Mouse (Mus musculus): ENCODE measurements around the gene Amt. TPM values are rescaled to one million over a fixed set of nuclear protein-coding genes. Genes with fewer than 3 reads are reported as not detected.

Amt gene
- polyA plus RNA-seq, 1 experiment from 2014 or later: 22.3 TPM

DNA sequence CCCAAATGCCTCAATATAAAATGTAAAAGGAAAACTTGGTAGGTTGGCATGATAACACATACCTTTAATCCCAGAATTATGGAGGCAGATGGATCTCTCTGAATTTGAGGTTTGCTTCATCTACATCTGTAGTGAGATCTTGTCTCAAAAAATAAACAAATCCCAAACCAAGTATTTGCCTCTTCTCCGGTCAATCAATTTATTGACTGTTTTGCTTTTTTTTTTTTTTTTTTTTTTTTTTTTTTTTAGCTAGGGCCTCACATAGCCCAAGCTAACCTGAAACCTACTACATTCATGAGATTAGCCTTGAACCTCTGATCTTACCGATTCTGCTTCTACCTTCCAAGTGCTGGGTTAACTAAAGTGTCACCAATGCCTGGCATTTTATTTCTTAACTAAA is 7.3 kb upstream of the Amt start:
- Histone ChIP-seq H3K9me3 (no peaks in the 10 kb centered on the region), H3K27ac (no peak overlapping the region), H3K4me1 (peaks cover 4% of the 10 kb centered on the region; the same call in 1 of the 2 replicates), H3K9ac (no peak overlapping the region), H3K27me3 (replicated peaks) (no peaks in the 10 kb centered on the region), H3K4me3 (replicated peaks) (no peak overlapping the region; the same call in 1 of the 2 replicates), H3K36me3 (no peaks in the 10 kb centered on the region), H3K4me2 (peak overlapping the region; percentile 65)
- WGBS: 48% methylated on average over 2 of the region's 2 CpGs
- ATAC-seq (ENCODE audit: insufficient read depth, low FRiP score, low read depth): no peak

DNA sequence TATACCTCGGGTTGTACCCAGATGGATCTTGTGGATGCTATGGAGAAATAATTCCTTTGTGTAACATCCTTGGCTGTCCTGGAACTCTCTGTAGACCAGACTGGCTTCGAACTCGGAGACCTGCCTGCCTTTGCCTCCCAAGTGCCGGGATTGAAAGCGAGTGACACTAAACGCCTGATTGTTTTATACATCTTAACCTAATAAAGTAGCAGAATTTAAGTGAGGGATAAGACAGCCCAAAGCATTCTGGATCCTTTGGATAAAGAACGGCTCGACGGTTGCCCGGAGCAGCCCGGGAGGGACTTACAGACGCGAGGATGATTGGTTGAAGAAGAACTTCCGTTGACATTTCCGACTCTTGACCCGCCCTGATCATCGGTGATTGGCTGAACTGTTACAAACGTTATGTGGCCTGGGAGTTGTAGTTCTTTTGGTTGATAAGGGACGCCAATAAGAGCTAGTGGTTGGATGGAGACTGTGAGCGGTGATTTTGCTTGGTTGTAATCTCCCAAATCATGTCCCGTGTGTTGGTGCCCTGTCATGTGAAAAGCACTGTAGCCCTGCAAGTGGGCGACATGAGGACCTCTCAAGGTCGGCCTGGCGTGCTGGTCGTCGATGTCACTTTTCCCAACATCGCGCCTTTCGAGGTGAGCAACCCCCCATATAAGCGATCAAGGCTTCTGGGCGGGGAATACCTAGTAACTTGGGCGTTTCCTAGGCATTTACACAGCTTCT is 6.5 kb upstream of the Amt start, which contains the start of gene Nicn1:
Gene Nicn1 (plus strand): TSS at position 414 of the 735 bp plus-strand sequence.
- no peaks in the 10 kb centered on the region for H3K27me3 ChIP-seq (replicated peaks)
- peak within 1 kb of the TSS; percentile 27; the same call in 1 of the 2 replicates for H3K9ac ChIP-seq
- under 1% methylated on average over 32 of the region's 32 CpGs for WGBS
- H3K4me3 ChIP-seq (replicated peaks): peak within 1 kb of the TSS; percentile 59
- H3K4me1 ChIP-seq: peaks cover 4% of the 10 kb centered on the region; the same call in 1 of the 2 replicates
- no peaks in the 10 kb centered on the region for H3K36me3 ChIP-seq
- H3K27ac ChIP-seq: peak within 1 kb of the TSS; percentile 71
- H3K9me3 ChIP-seq: no peaks in the 10 kb centered on the region
- peak within 1 kb of the TSS; percentile 65 for H3K4me2 ChIP-seq
- peak; percentile 99 for ATAC-seq (ENCODE audit: insufficient read depth, low FRiP score, low read depth)

DNA sequence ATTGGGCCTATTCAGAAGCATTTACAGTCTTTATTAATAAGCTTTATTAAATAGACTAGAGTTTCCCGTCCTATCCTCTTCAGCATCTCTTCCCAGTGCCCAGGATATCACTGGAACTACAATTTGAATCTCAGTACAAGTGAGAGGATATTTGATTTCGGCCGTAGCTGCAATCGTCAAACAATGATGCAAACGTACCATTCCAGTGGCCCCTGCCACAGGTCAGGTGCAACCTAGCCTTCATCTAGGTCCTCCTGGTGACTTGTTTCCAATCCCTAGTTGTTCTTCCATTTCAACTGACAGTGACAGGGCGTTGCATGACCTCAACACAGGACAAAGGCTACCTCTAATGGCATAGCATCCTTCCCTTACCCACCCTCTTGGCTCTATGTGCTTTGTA is 5.9 kb upstream of the Amt start:
- no peaks in the 10 kb centered on the region for H3K27me3 ChIP-seq (replicated peaks)
- 38% methylated on average over 6 of the region's 6 CpGs for WGBS
- H3K36me3 ChIP-seq: no peaks in the 10 kb centered on the region
- no peak for ATAC-seq (ENCODE audit: insufficient read depth, low FRiP score, low read depth)
- H3K4me3 ChIP-seq (replicated peaks): peak overlapping the region; percentile 59
- peak overlapping the region; percentile 27; the same call in 1 of the 2 replicates for H3K9ac ChIP-seq
- peak overlapping the region; percentile 24; the same call in 1 of the 2 replicates for H3K27ac ChIP-seq
- peak overlapping the region; percentile 65 for H3K4me2 ChIP-seq
- peaks cover 4% of the 10 kb centered on the region; the same call in 1 of the 2 replicates for H3K4me1 ChIP-seq
- no peaks in the 10 kb centered on the region for H3K9me3 ChIP-seq

DNA sequence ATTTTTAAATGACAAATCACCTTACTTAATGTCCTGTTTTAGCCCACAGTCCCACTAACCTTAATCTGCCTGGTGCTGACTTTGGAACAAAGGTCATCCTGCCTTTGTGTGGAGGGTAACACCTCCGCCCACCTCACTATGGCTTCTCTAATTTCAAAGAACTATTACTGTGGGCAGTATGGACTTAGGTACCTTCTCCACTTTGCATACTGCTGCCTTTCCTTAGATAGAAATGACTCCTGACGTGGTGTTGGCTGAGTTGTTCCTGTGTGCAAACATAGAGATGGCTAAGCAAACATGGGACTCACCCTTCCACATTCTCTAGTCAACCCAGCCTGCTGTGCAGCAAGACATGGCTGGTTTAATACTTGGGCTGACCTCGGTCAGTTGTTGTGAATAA is 5.2 kb downstream of the Amt start:
- Histone ChIP-seq H3K36me3 (peaks cover 8% of the 10 kb centered on the region; the same call in 1 of the 2 replicates), H3K9ac (no peak overlapping the region), H3K9me3 (no peaks in the 10 kb centered on the region), H3K27me3 (replicated peaks) (no peaks in the 10 kb centered on the region), H3K4me2 (no peak overlapping the region), H3K4me1 (peaks cover 8% of the 10 kb centered on the region), H3K27ac (peak overlapping the region; percentile 74; the same call in 1 of the 2 replicates), H3K4me3 (replicated peaks) (no peak overlapping the region)
- WGBS: 65% methylated on average over 3 of the region's 3 CpGs
- ATAC-seq (ENCODE audit: insufficient read depth, low FRiP score, low read depth): 0 out of 2 replicates have a peak, but pooled peaks have one; percentile 8

GRCm38 (mm10) chr9:108304716-108305115 is 8.1 kb downstream of the Amt start:
- Histone ChIP-seq H3K36me3 (peaks cover 8% of the 10 kb centered on the region; the same call in 1 of the 2 replicates), H3K9ac (no peak overlapping the region), H3K27me3 (replicated peaks) (no peaks in the 10 kb centered on the region), H3K4me3 (replicated peaks) (peak overlapping the region; percentile 58), H3K4me2 (peak overlapping the region; percentile 65), H3K27ac (peak overlapping the region; percentile 91), H3K9me3 (no peaks in the 10 kb centered on the region), H3K4me1 (peaks cover 13% of the 10 kb centered on the region)
- no peak for ATAC-seq (ENCODE audit: insufficient read depth, low FRiP score, low read depth)
- 64% methylated on average over 4 of the region's 4 CpGs for WGBS

GRCm38 (mm10) chr9:108305170-108305569 is 8.5 kb downstream of the Amt start:
- Histone ChIP-seq H3K4me1 (peaks cover 13% of the 10 kb centered on the region), H3K9ac (peak overlapping the region; percentile 76), H3K9me3 (no peaks in the 10 kb centered on the region), H3K36me3 (peaks cover 8% of the 10 kb centered on the region; the same call in 1 of the 2 replicates), H3K4me3 (replicated peaks) (peak overlapping the region; percentile 58), H3K27ac (peak overlapping the region; percentile 91), H3K4me2 (peak overlapping the region; percentile 65), H3K27me3 (replicated peaks) (no peaks in the 10 kb centered on the region)
- no peak for ATAC-seq (ENCODE audit: insufficient read depth, low FRiP score, low read depth)
- WGBS: 5% methylated on average over 1 of the region's 1 CpGs

GRCm38 (mm10) chr9:108305629-108306520 is 9.2 kb downstream of the Amt start, which contains the start of the genes Rhoa and Tcta:
Gene Rhoa, plus strand, starts transcription at chr9:108306129.
Gene Tcta, minus strand, starts transcription at chr9:108306160.
- Histone ChIP-seq H3K36me3 (peaks cover 8% of the 10 kb centered on the region; the same call in 1 of the 2 replicates), H3K4me2 (peak within 1 kb of the TSS; percentile 70), H3K9me3 (no peaks in the 10 kb centered on the region), H3K27ac (peak within 1 kb of the TSS; percentile 98), H3K4me1 (peaks cover 13% of the 10 kb centered on the region), H3K27me3 (replicated peaks) (no peaks in the 10 kb centered on the region), H3K9ac (peak within 1 kb of the TSS; percentile 76), H3K4me3 (replicated peaks) (peak within 1 kb of the TSS; percentile 58)
- peak; percentile 94 for ATAC-seq (ENCODE audit: insufficient read depth, low FRiP score, low read depth)
- WGBS: under 1% methylated on average over 77 of the region's 81 CpGs

- Histone ChIP-seq H3K36me3 (peaks cover 8% of the 10 kb centered on the region; the same call in 1 of the 2 replicates), H3K4me2 (peak overlapping the region; percentile 70), H3K4me3 (replicated peaks) (peak overlapping the region; percentile 58), H3K27me3 (replicated peaks) (no peaks in the 10 kb centered on the region), H3K9me3 (no peaks in the 10 kb centered on the region), H3K4me1 (peaks cover 13% of the 10 kb centered on the region), H3K27ac (peak overlapping the region; percentile 98), H3K9ac (peak overlapping the region; percentile 72)
- ATAC-seq (ENCODE audit: insufficient read depth, low FRiP score, low read depth): peak; percentile 82
- 0% methylated on average over 43 of the region's 51 CpGs for WGBS
Observed at GRCm38 (mm10) chr9:108306571-108306980, 9.9 kb downstream of the Amt start.

DNA sequence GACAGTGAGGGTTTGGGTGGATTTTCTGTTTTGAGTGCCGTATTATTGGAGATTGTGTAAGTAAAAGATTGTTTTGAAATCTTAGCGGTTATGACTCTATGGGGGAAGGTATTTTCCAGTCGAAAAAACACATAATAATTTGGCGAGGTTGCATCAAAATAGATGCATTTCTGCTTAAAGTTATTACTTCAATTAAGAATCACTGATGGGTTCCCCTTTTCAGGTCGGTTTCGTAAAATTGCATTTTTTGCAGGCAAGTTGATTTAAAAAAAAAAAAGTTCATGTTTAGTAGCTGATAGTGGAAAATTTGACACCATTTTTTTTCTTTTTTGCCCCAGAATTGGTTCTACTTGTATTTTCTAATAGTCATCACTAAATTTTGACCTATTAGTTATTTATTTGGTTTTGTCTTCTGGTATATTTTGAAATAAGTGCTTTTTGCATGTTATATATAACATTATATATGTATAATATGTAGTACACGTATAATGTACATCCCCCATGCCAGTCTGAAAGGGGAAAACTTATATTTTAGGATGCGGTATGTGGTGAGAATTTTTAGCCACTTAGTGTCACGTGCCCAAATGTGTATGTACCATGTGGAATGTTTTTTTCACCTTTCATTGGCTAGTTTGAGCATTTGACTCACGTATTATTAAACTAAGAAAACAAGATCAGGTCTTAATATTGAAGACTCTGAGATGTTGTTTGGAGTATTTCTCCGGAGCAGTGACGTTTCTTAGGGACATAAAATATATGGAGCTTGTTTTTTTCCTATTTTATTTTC is 10.6 kb downstream of the Amt start:
- Histone ChIP-seq H3K27ac (peak overlapping the region; percentile 98), H3K4me2 (peak overlapping the region; percentile 70), H3K4me3 (replicated peaks) (peak overlapping the region; percentile 58), H3K9me3 (no peaks in the 10 kb centered on the region), H3K4me1 (peaks cover 13% of the 10 kb centered on the region), H3K9ac (peak overlapping the region; percentile 72; the same call in 1 of the 2 replicates), H3K36me3 (peaks cover 8% of the 10 kb centered on the region; the same call in 1 of the 2 replicates), H3K27me3 (replicated peaks) (no peaks in the 10 kb centered on the region)
- WGBS: 7% methylated on average over 12 of the region's 12 CpGs
- no peak for ATAC-seq (ENCODE audit: insufficient read depth, low FRiP score, low read depth)

GRCm38 (mm10) chr9:108308141-108308540 is 11.5 kb downstream of the Amt start:
- H3K4me1 ChIP-seq: peaks cover 13% of the 10 kb centered on the region
- peaks cover 10% of the 10 kb centered on the region; the same call in 1 of the 2 replicates for H3K36me3 ChIP-seq
- peak overlapping the region; percentile 36 for H3K4me3 ChIP-seq (replicated peaks)
- 0 out of 2 replicates have a peak overlapping the region, but pooled peaks have one; percentile 2 for H3K9ac ChIP-seq
- no peak for ATAC-seq (ENCODE audit: insufficient read depth, low FRiP score, low read depth)
- no peaks in the 10 kb centered on the region for H3K9me3 ChIP-seq
- WGBS: 47% methylated on average over 2 of the region's 2 CpGs
- H3K27ac ChIP-seq: no peak overlapping the region
- H3K27me3 ChIP-seq (replicated peaks): no peaks in the 10 kb centered on the region
- H3K4me2 ChIP-seq: peak overlapping the region; percentile 70

DNA sequence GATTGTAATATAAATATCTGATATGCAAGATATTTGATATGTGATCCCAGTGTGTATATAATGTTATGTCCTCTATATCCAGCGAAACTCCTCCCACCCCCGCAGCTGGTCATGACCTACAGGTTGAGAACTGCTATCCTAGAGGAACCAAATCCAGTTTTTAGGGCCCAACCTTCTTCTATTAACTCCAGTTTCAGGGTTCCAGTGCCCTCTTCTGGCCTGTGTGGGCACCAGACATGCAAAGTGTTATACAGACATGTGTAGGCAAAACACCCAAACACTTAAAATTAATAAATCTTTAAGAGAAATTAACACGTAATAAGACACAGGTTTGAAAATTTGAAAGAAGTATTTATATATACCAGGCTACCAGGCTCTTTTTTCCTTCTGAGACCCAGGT is 20.9 kb downstream of the Amt start:
- Histone ChIP-seq H3K36me3 (peaks cover 20% of the 10 kb centered on the region), H3K4me3 (replicated peaks) (no peak overlapping the region), H3K27me3 (replicated peaks) (no peaks in the 10 kb centered on the region), H3K4me1 (no peaks in the 10 kb centered on the region; the same call in 1 of the 2 replicates), H3K9ac (no peak overlapping the region), H3K27ac (no peak overlapping the region), H3K4me2 (no peak overlapping the region), H3K9me3 (no peaks in the 10 kb centered on the region)
- 90% methylated on average over 3 of the region's 3 CpGs for WGBS
- no peak for ATAC-seq (ENCODE audit: insufficient read depth, low FRiP score, low read depth)
